Mouse (Mus musculus) c-Kit-negative CD71-positive TER-119-positive erythroid progenitor cells, embryonic 14.5 days (primary cell): Measurements from ENCODE around the gene Snorc.

Experiments used
- DNase-seq: peaks from one replicate; pipeline ENCODE4 v3.0.0-alpha.2; 2013; ENCODE audit warnings: low read depth, low spot score

Gene Snorc

GRCm38 (mm10) chr1:87510166-87510691 lies 40.2 kb downstream of the Snorc start:
- no peak for DNase-seq

- no peak for DNase-seq
Observed at GRCm38 (mm10) chr1:87510845-87511244, 40.8 kb downstream of the Snorc start.

- DNase-seq = no peak
Observed at GRCm38 (mm10) chr1:87520467-87520866, 50.4 kb downstream of the Snorc start.

GRCm38 (mm10) chr1:87521523-87521922 lies 51.5 kb downstream of the Snorc start:
- DNase-seq = no peak

GRCm38 (mm10) chr1:87525041-87525440 lies 55.0 kb downstream of the Snorc start:
- no peak for DNase-seq
